Mouse (Mus musculus) megakaryocyte, adult 5-6 weeks (primary cell): ENCODE results near the gene Ets1. TPM values are rescaled to one million over a fixed set of nuclear protein-coding genes. Genes with fewer than 3 reads are reported as not detected.

Experiments
- ATAC-seq: 2 replicates; pipeline ENCODE4 v1.8.0; 2016; ENCODE audit warnings: mild to moderate bottlenecking, inconsistent platforms; ENCODE audit not compliant: poor library complexity, severe bottlenecking
- total RNA-seq, 2 experiments: library from RNA; stranded (forward) in 1 of 2; stranded (reverse) in 1 of 2; fragments of 153-499, 151-499 nt in 1 of 2; fragments of 221-1000, 200-1000 nt in 1 of 2; gene quantifications; 2 replicates each; pipeline versions ENCODE4 v1.2.3 to v1.2.4; 2015 to 2017

Gene Ets1
- total RNA-seq, 2 experiments from 2014 or later, result 8.6 to 29.5 TPM

DNA sequence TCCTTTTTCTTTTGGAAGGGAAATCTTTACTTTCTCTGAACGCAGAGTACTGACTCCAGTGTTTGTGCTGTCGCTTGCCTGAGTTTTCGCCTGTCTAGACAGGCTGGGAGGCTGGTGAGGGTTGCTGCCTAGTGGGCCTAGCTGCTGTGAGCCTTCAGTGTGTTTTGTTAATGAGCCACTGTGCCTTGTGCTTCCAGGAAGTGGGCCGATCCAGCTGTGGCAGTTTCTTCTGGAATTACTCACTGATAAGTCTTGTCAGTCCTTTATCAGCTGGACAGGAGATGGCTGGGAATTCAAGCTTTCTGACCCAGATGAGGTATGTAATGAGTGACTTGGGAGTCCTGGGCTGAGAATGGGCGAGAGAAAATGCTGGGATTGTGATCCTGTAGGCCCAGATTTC, 116.6 kb downstream of the Ets1 start:
- no peak for ATAC-seq

DNA sequence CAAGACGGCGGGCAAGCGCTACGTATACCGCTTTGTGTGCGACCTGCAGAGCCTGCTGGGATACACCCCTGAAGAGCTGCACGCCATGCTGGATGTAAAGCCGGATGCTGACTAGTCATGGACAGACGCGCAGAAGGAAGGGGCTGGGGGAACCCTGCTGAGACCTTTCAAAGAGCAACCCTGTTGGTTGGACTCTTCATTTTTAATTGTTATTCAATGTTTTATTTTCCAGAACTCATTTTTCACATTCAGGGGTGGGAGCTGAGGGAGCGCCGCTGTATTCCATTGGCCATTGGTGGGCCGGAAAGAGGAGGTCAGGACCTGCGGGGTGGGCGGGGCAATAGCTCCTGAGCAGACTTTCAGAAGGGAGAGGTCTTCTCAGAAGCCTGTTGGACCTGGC, 118.3 kb downstream of the Ets1 start:
- no peak for ATAC-seq

DNA sequence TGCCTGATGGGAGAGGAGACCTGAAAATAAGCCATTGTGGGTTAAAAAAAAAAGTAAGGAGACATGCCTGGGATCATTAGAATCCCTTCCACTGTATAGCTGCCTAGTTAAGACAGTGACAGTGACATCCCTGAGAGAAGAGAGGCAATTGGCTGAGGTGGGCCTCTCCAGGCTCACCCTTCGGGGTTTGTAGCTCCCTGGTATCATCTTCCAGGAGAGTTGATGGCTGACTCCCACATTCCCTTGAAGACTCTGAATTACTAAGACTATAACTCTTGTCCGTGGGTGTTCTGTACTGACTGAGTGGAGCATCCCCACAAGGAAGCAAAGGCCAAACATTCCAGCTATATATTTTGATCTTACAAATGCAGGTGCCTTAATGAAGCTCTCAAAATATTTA, 120.0 kb downstream of the Ets1 start:
- ATAC-seq, result no peak

DNA sequence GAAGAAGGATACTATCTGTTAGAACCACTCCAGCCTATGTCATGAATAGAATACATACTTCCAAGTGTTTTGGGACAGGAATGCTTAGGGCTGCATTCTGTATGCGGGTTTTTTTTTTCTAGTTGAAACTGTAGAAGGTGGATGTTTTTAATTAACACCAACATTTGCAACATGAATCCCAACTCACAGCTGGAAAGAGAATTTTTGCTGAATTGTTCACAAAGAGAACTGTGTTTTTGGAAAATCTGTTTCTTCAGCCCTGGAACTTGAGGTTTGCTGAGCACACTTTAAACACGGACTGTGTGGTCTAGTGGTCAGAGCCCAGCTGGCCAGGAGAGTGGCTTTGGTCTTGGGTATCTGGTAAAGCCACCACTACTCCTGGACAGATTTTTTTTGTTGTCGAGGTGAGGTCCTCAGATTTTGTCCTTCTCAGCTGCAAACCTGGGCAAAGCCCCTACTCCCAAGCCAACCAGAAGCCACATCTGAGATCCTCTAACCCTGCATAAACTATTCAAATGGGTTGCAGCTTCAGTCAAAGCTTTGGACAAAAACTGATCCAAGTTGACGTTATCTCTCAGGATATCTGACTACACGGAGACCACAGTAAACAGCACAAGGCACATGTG, 122.4 kb downstream of the Ets1 start:
- no peak for ATAC-seq

DNA sequence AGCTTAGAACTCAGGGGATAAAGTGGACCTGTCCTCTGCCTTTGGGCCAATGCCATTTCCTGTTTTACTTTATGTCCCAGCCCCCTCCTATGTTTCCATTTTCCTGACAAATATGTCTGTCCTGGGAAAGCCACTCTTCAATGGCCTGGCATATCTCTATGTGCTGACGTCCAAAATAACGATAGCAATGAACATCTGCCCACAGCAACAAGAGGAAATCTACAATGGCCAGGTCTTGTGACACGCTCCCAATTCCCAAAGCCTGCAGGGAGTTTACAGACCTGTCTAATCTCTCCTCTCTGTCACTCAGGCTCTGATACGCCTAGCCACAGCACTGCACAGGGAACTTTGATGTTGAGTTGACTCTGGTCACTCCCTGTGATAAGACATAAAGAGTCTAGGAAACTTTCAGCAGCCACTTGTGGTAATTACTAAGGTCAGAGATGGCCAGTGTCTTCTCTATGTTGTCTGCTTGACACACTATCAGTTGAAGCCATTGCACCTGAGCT, 124.7 kb downstream of the Ets1 start:
- ATAC-seq, result no peak

DNA sequence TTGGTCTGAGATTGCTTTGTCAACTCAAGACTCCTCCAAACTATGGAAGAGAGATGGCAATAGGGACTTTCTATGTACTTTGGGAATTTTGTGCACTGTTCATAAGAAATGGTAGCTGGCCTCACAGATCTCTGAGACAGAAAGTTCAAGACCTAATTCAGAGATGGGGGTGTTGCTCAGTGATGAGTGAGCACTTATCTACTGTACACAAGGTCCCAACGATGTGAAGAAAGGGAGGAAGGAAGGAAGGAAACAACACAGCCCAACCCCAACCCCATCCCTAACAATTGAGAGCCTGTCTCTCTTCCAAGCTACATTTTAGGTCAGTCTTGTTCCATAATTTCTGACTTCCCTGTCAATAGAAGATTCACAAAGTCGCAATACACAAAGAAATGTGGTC, 125.3 kb downstream of the Ets1 start:
- no peak for ATAC-seq

DNA sequence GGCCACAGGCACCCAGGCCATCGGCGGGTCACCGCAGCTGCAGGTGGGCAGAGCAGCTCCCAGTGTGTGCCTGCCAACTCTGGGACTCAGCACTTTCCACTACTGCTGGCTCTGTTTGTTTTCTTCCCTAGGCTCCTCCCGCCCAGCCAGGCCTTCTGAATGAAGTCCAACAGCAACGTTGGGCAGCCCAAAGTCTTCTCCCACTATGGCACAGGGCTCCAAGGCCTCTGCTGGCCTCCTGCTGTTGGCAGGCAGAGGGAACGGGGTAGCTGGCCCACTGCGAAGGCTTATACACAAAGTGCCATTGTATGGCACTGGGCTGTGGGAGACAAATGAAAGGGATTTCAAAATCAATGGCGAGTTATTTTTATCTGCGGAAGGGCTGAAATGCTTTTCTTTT, 128.4 kb downstream of the Ets1 start:
- ATAC-seq, result no peak

DNA sequence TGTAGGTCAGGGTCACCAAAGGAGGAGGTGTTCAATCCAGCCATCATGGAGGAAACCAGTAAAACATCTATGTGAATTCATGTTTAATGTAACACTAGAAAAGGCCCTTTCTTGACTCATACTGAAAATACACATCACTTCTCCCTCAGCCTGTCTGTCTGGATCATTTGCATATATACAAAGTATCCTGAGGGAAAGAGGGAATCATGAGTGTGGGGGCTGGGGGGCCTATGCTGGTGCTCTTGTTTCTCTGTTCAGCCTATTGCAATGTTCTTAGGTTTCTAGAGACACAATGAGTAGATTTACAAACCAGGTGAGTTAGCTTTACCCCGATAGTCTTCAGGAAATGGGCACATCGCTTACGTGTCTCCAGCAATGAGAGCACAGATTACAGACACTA, 129.1 kb downstream of the Ets1 start:
- ATAC-seq, result no peak

DNA sequence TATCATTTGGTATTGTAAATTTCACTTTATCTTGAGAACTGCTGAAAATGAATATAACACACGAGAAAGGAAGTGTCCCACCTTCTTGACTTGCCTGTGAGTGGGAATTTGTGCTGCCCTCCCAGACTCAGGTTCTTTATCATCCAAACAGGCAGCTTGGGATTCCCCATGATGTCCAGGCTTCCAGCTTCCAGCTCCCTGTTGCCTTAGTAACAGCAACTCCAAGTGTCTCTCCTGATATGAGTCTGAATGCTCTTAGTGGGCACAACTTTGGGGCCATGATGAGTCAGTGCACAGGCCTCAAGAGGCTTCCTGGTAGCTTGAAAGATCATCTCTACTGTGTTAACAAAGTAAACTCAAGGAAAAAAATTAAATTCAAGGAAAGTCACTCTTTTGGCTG, 142.8 kb downstream of the Ets1 start:
- no peak for ATAC-seq

DNA sequence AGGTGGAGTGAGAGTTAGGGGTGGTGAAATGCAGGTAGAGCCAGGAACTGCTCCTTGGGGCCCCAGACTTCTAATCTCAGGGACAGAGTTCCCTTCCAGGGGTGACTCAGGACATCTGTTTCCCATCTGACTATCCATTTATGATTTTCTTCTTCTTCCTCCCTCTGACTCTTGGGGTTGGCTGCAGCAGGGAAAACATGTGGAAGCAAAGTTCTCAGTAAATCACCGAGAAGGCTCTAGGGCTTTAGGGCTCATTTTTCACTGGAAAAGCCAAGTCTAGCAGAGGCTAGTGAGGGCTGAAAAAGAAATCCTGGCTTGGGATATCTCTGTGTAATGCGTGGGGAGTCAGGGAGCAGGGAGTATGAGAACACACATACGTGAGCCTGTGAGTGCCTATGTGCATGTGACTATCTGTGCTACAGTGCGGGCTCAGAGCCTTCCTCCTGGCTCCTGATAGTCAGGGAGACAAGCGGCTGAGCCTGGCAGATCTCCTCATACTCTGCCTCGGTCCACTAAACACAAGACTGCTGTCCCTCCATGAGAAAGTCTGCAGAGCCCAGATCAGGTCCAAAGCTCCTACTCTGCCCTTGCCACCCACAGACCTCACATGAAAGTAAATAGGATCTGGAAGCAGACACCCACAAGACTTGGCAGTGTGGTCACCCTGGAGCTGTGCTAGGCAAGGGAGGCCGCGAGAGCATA, 146.5 kb downstream of the Ets1 start:
- ATAC-seq, result no peak

DNA sequence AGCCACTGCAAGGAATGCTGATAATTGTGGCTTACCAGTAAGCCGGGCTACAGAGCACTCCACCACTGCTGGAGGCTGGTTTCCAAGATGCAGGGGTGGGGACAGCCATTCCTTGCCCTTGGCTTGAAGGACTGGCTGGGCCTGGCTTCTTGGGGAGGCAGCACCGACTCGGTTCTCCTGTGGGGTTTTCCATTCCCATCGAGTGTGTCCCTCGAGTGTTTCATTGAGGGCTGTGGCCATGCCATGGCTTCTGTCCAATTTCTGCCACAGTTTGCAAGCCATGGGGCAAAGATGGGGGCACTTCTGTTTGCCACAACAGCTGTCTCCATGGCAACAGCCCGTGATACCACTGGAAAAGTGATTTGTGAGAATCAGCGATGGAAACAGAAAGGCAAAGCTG, 151.1 kb downstream of the Ets1 start:
- ATAC-seq, result no peak

DNA sequence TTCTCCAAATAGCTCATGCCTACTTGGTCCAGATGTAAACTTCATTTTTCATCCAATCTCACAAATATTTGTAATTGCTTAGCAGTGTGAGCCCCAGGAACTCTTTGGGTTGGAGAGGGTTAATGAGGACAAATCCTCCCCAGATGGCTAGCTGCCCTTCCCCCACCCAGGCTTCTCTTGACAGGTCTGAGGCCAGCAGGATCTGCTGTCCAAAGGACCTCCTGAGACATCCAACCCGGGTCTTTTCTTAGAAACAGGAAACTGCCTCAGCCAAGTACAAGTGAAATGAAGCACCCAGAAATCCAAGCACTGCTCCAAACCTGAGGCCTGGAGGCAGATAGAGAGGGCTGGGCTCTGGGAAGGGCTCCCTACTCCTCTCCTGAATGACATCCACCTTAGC, 151.6 kb downstream of the Ets1 start:
- no peak for ATAC-seq

DNA sequence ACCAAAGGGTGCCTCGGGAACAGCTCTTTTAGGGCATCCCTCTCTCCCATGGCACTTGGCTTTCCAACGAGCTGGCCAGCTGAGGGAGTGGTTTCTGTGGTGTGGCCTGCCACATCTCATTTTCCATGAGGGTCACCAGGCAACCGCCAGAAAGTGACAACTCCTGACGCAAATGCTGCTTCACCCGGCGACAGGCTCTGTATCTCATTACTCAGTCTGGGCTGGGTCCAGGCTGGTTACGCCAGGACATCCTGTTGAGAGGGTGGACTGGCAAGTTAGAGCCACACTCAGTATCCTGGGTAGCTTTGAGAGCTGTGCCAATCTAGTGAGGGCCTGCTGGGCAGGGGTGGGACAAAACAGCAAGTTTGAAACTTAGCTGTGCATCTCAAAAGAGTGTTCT, 153.3 kb downstream of the Ets1 start:
- no peak for ATAC-seq

DNA sequence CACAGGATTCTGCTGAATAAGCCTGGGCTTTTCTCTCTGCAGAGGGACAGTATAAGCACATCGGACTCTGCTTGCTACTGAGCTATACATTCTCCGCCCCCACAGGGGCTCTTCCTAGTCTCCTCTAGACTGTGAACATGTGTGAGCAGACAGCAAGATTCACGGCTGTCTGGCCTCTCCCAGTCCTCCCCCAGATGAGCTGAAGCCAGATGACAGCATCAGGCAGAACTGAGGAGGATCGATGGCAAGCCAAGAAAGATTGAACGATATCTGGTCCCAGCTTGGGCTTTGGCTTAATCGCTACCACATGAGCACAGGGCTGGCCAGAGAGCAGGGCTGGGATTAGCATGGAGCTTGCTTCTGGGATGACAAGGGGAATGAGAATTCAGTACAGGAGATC, 155.7 kb downstream of the Ets1 start:
- ATAC-seq, result no peak

DNA sequence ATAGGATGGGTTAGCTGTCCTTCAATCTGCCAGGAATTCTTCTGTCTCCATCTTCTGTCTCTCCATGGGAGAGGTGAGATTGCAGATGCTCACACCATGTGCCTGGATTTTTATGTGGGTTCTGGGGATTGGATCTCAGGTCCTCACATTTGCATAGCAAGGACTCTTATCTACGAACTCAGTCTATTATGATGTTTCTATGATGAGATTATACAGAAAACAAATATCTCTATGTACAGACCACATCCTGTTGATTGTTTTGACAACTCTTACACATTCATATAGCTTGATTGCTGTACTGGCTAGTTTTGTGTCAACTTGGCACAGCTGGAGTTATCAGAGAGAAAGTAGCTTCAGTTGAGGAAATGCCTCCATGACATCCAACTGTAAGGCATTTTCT, 162.2 kb downstream of the Ets1 start:
- ATAC-seq, result no peak

DNA sequence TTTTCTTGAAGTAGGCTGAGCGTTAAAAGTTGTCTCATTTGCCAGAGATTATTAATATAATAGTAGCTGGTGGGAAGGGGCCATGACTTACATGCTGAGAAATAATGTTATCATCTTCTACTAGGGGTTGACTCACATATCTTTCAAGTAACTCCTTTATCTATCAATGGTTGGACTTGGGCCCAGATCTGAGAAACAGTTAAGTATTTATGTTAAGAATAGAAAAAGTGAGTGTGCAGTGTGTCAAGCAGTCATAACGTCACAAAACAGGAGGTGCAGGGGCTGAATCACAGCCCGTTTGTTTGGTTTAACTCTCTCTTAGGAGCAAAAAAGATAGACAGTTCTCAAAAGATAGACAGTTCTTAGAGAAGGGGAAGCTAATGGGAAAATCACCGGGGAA, 170.1 kb downstream of the Ets1 start:
- no peak for ATAC-seq

Other genes starting within 250 kb of the Ets1 start
- 89.0 and 92.7 TPM in 2 replicates for gene Fli1, start 93.4 kb upstream of the Ets1 start, total RNA-seq (2015)
- gene Fli1, start 93.4 kb upstream of the Ets1 start, total RNA-seq (2017), result 95.8 and 106 TPM in 2 replicates